Mouse (Mus musculus): ENCODE measurements around the gene Atp1a2.

GRCm38 (mm10) chr1:172305635-172306034 lies 7.8 kb upstream of the Atp1a2 start:
- TF ChIP-seq POLR2A (IDR thresholded peaks at IDR 0.05; ENCODE audit: borderline replicate concordance, extremely low read depth, insufficient read depth, insufficient read length, poor library complexity, severe bottlenecking) (no peak), CTCF (IDR thresholded peaks at IDR 0.05; ENCODE audit: borderline replicate concordance, extremely low read depth, insufficient read depth, insufficient read length) (no peak; the same call in 1 of the 2 replicates)

All from brain, embryonic 14.5 days (tissue).